Mouse (Mus musculus) forebrain, embryonic 12.5 days (tissue): ENCODE data around the gene 1700029H14Rik. TPM values are rescaled to one million over a fixed set of nuclear protein-coding genes. Genes with fewer than 3 reads are reported as not detected.

ENCODE experiments used
- ATAC-seq: fragments of 200-750 bp; cut with Nextera tagmentation; 2 replicates; pipeline ENCODE4 v1.8.0; 2017; ENCODE audit warnings: moderate TSS enrichment; ENCODE audit not compliant: low FRiP score
- H3K27ac ChIP-seq: fragments of 300-500 bp; sonication (generic); 2 replicates; pipeline ENCODE4 v1.5.1; 2016; ENCODE audit warnings: mild to moderate bottlenecking
- H3K27me3 ChIP-seq: fragments of 300-500 bp; sonication (generic); 2 replicates; pipeline ENCODE4 v1.6.1; 2016; ENCODE audit warnings: mild to moderate bottlenecking
- H3K36me3 ChIP-seq: fragments of 300-500 bp; sonication (generic); replicated peaks from 2 replicates; pipeline ENCODE4 v1.6.1; 2016; ENCODE audit warnings: mild to moderate bottlenecking
- H3K4me1 ChIP-seq: fragments of 300-500 bp; sonication (generic); 2 replicates; pipeline ENCODE4 v1.6.1; 2016
- H3K4me2 ChIP-seq: fragments of 300-500 bp; sonication (generic); 2 replicates; pipeline ENCODE4 v1.6.1; 2016; ENCODE audit warnings: mild to moderate bottlenecking, moderate library complexity
- H3K4me3 ChIP-seq: fragments of 300-500 bp; sonication (generic); replicated peaks from 2 replicates; pipeline ENCODE4 v1.5.1; 2016; ENCODE audit warnings: mild to moderate bottlenecking
- H3K9ac ChIP-seq: fragments of 300-500 bp; sonication (generic); 2 replicates; pipeline ENCODE4 v1.6.1; 2016; ENCODE audit warnings: mild to moderate bottlenecking
- H3K9me3 ChIP-seq: fragments of 300-500 bp; sonication (generic); 2 replicates; pipeline ENCODE4 v1.6.1; 2016
- WGBS: fragments of 180-500 bp; shearing (Covaris S2); methylation state at CpG from one replicate; pipeline ENCODE4 v1.1.7; 2016; 5-methylcytosine and 5-hydroxymethylcytosine counted together
- polyA plus RNA-seq: library from polyadenylated mRNA; unstranded; fragments of >200 nt; fragmentation: Nextera tagmentation; extraction: Ambion mirVana; gene quantifications from 2 replicates; pipeline ENCODE4 v1.2.1, GENCODE M21; 2016

Gene 1700029H14Rik
- not detected in 2 replicates for polyA plus RNA-seq

DNA sequence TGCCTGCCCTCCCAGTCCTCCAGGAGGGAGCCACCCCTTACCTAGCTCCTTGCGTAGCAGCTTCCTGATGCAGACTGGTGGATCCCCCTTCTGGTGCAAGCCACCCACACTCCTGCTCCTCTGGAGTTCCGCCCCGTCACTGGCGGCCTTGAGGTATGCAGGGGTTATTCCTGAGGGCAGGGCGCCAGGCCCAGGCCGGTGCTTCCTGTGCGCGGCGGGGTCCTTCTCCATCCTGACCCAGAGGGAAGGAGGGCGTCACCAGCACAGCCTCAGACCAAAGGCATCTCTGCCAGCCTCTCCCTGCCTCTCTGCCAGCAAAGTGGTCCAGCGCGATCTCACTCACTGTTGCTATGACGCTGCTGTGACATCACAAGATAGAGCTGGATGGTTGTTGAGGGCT, at the start of gene 1700029H14Rik:
Gene 1700029H14Rik, minus strand, starts transcription at position 344 of the 400 bp plus-strand sequence.
- Histone ChIP-seq H3K4me3 (no peak within 1 kb of the TSS), H3K4me2 (no peak within 1 kb of the TSS), H3K9me3 (no peaks in the 10 kb centered on the region), H3K9ac (no peak within 1 kb of the TSS), H3K27me3 (no peaks in the 10 kb centered on the region), H3K27ac (no peak within 1 kb of the TSS), H3K36me3 (no peaks in the 10 kb centered on the region), H3K4me1 (no peaks in the 10 kb centered on the region)
- 39% methylated on average over 13 of the region's 13 CpGs for WGBS
- ATAC-seq, result no peak

DNA sequence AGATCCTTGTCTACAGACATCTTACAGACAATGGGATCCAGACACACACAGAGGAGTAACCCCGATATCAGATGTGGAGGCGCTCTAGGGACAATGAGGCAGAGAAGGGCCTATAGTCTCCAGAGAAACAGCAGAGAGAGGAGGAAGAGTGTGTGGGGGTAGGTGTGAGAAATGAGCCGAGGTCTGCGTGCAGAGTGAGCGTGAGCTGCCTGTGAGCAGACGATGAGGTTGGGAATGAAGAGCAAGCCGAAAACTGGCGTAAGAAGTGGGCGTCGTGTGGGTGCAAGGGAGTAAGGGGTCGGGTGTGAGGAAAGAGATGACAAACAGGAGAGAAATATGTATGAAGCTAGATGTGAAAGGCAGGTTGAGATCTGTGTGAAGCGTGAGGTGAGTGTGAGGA, 49.4 kb upstream of the 1700029H14Rik start:
- no peak for ATAC-seq
- Histone ChIP-seq H3K9me3 (no peaks in the 10 kb centered on the region), H3K9ac (no peak overlapping the region), H3K4me3 (no peak overlapping the region), H3K27ac (no peak overlapping the region), H3K4me2 (no peak overlapping the region), H3K4me1 (peaks cover 3% of the 10 kb centered on the region; the same call in 1 of the 2 replicates), H3K27me3 (no peaks in the 10 kb centered on the region), H3K36me3 (peaks cover 10% of the 10 kb centered on the region)
- WGBS, result 87% methylated on average over 12 of the region's 12 CpGs

DNA sequence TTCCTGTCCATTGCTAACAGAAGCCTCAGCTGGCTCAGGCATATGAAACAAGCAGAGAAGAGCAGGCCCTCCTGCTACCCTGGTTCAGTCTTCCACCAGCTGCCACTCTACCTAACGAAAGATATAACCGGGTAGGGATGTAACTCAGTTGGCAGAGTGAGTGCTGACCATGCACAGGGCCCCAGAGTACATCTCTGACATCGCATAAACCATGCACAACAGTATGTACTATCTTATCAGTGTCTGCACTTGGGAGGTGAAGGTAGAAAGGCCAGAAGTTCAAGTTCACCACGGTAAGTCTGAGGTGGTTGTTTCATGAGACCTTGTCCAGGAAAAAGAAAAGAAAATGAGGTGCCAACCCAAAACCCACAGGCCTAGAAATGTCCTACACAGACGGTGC, 47.7 kb upstream of the 1700029H14Rik start:
- 91% methylated on average over 5 of the region's 5 CpGs for WGBS

DNA sequence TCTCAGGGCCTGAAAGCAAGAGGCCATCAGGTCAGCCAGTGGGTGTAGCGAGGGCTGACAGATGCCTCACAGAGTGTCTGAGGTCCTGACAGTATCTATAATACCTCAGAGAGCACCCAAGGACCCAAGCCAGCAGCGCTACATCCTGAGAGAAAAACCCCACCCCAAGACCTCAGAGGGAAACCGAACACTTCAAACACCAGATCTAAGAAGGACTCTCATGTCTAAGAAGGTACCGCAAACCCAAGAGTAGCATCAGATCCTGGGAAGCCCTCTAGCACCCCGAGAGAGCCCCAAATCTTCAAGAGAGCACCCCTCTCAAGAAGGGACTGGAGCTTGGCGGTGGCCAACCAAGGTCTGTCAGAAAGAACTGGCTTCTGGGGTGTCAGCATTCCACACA, 46.7 kb upstream of the 1700029H14Rik start:
- H3K36me3 ChIP-seq, result peaks cover 10% of the 10 kb centered on the region
- WGBS, result 88% methylated on average over 6 of the region's 6 CpGs
- H3K9ac ChIP-seq, result no peak overlapping the region
- H3K4me1 ChIP-seq, result no peaks in the 10 kb centered on the region; the same call in 1 of the 2 replicates
- ATAC-seq, result no peak
- H3K4me3 ChIP-seq, result no peak overlapping the region
- H3K27me3 ChIP-seq, result no peaks in the 10 kb centered on the region
- H3K9me3 ChIP-seq, result no peaks in the 10 kb centered on the region
- no peak overlapping the region for H3K4me2 ChIP-seq
- no peak overlapping the region for H3K27ac ChIP-seq

More for the DNA sequence above, 47.7 kb upstream of the 1700029H14Rik start:
- Histone ChIP-seq H3K36me3 (peaks cover 10% of the 10 kb centered on the region), H3K9me3 (no peaks in the 10 kb centered on the region), H3K4me1 (peaks cover 3% of the 10 kb centered on the region; the same call in 1 of the 2 replicates), H3K9ac (no peak overlapping the region), H3K27me3 (no peaks in the 10 kb centered on the region), H3K4me2 (no peak overlapping the region), H3K4me3 (no peak overlapping the region), H3K27ac (no peak overlapping the region)
- ATAC-seq, result no peak

DNA sequence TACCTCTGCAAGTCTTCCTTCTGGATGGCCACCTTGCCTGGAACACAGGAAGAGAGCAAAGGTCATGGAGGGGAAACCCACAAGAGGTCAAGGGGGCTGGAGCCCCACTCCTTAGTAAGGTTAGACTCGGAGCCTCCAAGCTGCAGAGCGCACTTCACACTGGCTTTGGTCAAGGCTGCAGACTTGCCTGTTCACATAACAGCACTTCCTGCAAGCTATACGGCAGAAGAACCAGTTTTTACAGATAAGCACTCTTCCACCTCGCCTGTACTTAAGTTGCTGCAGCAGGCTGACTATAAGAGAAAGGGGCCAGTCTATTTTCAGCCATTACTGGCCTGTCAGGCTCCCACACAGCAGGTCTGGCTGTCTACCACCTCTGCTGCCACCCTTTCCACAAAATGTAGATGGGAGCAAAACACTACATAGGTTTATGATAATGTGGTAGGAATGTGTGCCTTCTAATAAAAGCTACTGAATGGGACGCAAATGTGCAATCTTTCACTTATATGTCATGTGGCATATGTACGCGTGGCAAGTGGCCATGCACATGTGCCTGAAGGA, 43.7 kb upstream of the 1700029H14Rik start:
- Histone ChIP-seq H3K9me3 (no peaks in the 10 kb centered on the region), H3K4me3 (no peak overlapping the region), H3K36me3 (0 out of 2 replicates have a peak, but pooled peaks cover 7% of the 10 kb centered on the region), H3K4me1 (no peaks in the 10 kb centered on the region), H3K9ac (no peak overlapping the region), H3K4me2 (no peak overlapping the region), H3K27ac (no peak overlapping the region), H3K27me3 (no peaks in the 10 kb centered on the region)
- ATAC-seq, result no peak
- 82% methylated on average over 7 of the region's 7 CpGs for whole genome bisulfite sequencing

DNA sequence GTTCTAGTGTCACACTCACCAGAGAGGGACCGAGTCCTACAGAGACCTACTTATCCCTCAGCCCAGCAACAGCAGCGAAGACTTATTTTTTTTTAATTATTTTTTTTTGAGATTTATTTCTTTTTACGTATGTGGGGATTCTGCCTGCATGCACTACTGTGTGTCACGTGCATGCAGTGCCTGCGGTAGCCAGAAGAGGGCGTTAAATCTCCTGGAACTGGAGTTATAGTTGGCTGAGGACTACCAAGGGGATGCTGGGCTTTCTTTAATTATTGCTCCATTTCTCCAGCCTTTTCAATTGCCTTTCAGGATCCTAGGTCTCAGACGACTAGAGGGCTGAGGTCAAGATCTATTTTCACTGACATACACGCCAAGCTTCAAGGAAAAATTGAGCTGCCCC, 40.4 kb upstream of the 1700029H14Rik start:
- H3K4me2 ChIP-seq, result no peak overlapping the region
- H3K27ac ChIP-seq, result no peak overlapping the region
- H3K9ac ChIP-seq, result no peak overlapping the region
- ATAC-seq, result no peak
- peaks cover 6% of the 10 kb centered on the region for H3K36me3 ChIP-seq
- no peaks in the 10 kb centered on the region for H3K9me3 ChIP-seq
- 55% methylated on average over 8 of the region's 8 CpGs for WGBS
- no peaks in the 10 kb centered on the region for H3K4me1 ChIP-seq
- no peak overlapping the region for H3K4me3 ChIP-seq
- no peaks in the 10 kb centered on the region for H3K27me3 ChIP-seq

DNA sequence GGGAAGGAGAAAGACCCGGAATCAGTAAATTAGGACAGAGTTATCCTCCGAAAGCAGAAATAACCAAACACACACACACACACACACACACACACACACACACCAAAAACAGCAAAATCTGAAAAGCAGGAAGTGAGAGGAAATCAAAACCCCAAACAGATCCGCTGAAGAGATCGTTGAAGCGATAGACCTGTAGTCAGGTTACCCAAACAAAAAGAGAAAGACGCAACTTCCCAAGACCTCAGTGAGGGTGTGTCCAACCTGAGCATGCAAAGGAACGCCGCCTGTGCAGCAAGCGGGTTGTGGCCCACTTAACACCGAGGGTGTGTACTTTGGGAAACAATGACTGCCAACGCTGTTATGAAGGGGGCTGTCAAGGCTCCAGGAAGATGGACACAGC, 38.9 kb upstream of the 1700029H14Rik start:
- Histone ChIP-seq H3K36me3 (peaks cover 12% of the 10 kb centered on the region), H3K27ac (no peak overlapping the region), H3K9ac (no peak overlapping the region), H3K4me1 (no peaks in the 10 kb centered on the region), H3K9me3 (no peaks in the 10 kb centered on the region), H3K27me3 (no peaks in the 10 kb centered on the region), H3K4me2 (no peak overlapping the region), H3K4me3 (no peak overlapping the region)
- WGBS, result 89% methylated on average over 11 of the region's 11 CpGs
- no peak for ATAC-seq

DNA sequence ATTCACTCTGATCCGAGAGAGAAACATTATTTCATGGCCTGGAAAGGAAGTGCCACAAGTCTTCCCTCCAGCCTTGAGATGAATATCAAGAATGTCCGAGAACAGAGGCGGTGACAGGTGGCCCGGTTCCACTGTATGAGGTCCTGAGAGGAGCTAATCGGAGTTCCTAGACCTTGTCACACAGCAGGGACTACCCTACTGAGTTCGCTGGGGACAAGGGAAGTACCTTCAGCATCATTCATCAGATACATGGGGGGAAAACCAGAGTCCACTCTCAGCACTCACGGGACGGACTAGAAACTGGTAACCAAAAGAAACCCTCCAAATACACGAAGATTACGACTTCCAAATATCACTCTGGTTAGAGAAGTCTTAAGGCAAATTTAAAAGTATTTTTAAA, 38.5 kb upstream of the 1700029H14Rik start:
- no peaks in the 10 kb centered on the region for H3K9me3 ChIP-seq
- H3K36me3 ChIP-seq, result peaks cover 12% of the 10 kb centered on the region
- H3K4me2 ChIP-seq, result no peak overlapping the region
- no peak overlapping the region for H3K4me3 ChIP-seq
- no peaks in the 10 kb centered on the region for H3K4me1 ChIP-seq
- no peak for ATAC-seq
- WGBS, result 92% methylated on average over 10 of the region's 10 CpGs
- H3K27ac ChIP-seq, result no peak overlapping the region
- H3K27me3 ChIP-seq, result no peaks in the 10 kb centered on the region
- no peak overlapping the region for H3K9ac ChIP-seq

DNA sequence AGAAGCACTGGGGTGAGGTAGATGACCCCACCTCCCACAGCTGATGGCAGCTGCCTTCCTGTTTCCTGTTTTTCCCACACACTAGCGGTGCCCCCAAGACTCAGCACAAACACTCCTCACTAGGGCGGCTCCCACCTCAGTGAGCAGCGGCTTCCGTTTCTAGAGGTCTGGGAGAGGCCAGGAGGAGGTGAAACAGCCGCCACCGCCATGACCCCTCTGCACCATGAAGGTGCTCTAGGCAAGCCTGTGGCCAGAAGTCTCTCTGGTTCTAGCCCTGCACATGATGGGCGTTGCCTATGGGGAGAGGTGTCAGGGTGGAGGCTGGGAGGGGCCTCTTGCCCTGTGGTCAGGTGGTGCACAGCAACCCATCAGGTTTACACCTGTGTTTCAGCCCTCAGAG, 37.9 kb upstream of the 1700029H14Rik start:
- ATAC-seq, result no peak

DNA sequence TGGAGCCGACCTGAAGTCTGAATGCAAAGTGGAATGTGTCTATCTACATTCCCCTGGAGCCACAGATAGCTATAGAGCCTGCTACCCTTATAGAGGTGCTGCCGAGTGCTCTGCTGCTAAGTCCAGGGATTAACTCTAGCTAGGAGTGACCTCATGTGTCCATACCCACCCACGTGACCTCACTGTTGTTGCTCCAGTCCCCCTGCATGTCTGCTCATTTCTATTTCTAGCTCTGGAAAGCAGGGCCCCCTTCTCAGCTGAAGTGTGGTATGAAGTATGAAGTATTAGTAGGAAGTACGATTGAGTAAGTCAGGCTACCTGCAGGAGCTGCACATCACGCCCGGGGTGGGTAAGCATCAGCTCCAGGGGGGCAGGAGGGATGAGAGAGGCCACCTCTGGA, 35.5 kb upstream of the 1700029H14Rik start:
- Histone ChIP-seq H3K9ac (no peak overlapping the region), H3K27me3 (no peaks in the 10 kb centered on the region), H3K9me3 (no peaks in the 10 kb centered on the region), H3K4me1 (no peaks in the 10 kb centered on the region), H3K36me3 (peaks cover 9% of the 10 kb centered on the region), H3K4me3 (no peak overlapping the region), H3K4me2 (no peak overlapping the region), H3K27ac (no peak overlapping the region)
- WGBS, result 92% methylated on average over 6 of the region's 6 CpGs
- ATAC-seq, result no peak

More for the DNA sequence above, 37.9 kb upstream of the 1700029H14Rik start:
- Histone ChIP-seq H3K27me3 (no peaks in the 10 kb centered on the region), H3K27ac (no peak overlapping the region), H3K36me3 (peaks cover 12% of the 10 kb centered on the region), H3K9ac (no peak overlapping the region), H3K4me3 (no peak overlapping the region), H3K9me3 (no peaks in the 10 kb centered on the region), H3K4me2 (no peak overlapping the region), H3K4me1 (no peaks in the 10 kb centered on the region)
- whole genome bisulfite sequencing, result 85% methylated on average over 7 of the region's 7 CpGs

DNA sequence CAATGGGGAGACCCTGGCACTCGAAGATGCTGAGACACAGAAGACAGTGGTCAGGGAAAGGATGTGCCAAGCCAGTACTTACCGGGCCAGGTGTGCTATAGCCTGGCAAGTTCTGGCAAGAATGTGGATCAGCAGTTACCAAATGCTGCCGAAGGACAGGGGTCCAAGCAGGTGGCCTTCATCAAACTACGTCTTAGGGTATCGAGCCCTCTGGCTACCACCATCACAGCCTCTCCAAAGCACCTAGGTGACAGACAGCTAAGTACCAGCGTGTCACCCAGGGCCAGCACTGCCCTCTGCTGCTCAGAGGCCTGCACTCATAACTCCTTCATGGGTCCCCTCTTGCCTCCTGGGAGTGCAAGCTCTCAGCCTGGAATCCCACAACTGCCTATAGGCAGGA, 33.6 kb upstream of the 1700029H14Rik start:
- no peaks in the 10 kb centered on the region for H3K27me3 ChIP-seq
- H3K36me3 ChIP-seq, result peaks cover 9% of the 10 kb centered on the region
- WGBS, result 88% methylated on average over 6 of the region's 6 CpGs
- no peak for ATAC-seq
- no peak overlapping the region for H3K4me2 ChIP-seq
- H3K4me1 ChIP-seq, result no peaks in the 10 kb centered on the region
- no peak overlapping the region for H3K4me3 ChIP-seq
- H3K9me3 ChIP-seq, result no peaks in the 10 kb centered on the region
- H3K27ac ChIP-seq, result no peak overlapping the region
- H3K9ac ChIP-seq, result no peak overlapping the region

DNA sequence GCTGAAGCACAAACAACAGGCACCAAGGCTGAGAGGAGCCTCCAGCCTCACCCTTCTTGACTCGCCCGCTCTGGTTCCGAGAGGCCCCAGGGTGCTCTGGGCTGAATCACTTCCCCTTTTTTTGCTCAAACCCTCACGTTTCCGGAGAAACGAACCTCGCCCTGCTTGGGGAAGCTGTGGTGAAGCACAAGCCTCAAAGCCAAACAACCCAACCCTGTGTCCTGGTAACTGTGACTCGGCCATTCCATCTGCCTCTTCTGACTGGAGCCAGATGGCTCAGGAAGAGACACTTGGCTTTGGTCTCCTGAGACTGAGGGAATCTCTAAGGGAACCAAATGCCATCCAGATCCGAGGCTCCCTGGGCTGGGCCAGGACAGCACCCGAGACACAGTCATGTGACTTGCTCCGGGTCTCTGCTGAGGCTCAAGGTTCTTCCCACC, 32.6 kb upstream of the 1700029H14Rik start:
- WGBS, result 85% methylated on average over 11 of the region's 11 CpGs
- H3K36me3 ChIP-seq, result peaks cover 8% of the 10 kb centered on the region
- no peaks in the 10 kb centered on the region for H3K27me3 ChIP-seq
- ATAC-seq, result no peak
- no peak overlapping the region for H3K9ac ChIP-seq
- no peak overlapping the region for H3K4me2 ChIP-seq
- no peak overlapping the region for H3K4me3 ChIP-seq
- H3K27ac ChIP-seq, result no peak overlapping the region
- H3K9me3 ChIP-seq, result no peaks in the 10 kb centered on the region
- H3K4me1 ChIP-seq, result no peaks in the 10 kb centered on the region

DNA sequence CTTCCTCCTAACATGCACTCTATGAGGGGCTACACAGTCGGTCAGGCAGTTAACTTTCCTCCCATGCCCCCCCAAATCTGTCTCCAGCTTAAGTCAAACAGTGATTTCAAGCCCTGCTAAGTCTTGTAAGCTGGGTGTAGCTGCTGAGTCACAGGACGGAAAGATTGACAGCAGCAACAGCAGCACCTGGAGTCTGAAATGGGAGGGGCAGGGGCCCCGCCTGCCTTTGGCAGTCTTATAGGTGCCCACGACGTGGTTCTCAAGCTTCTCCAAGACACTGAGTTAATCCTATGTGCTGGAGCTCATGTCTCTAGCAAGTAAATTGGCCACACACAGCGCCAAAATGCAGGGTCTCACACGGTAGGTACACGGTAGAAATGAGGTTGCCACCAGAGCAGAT, 31.1 kb upstream of the 1700029H14Rik start:
- Histone ChIP-seq H3K4me3 (no peak overlapping the region), H3K4me1 (no peaks in the 10 kb centered on the region), H3K9ac (no peak overlapping the region), H3K4me2 (no peak overlapping the region), H3K9me3 (no peaks in the 10 kb centered on the region), H3K27me3 (no peaks in the 10 kb centered on the region), H3K27ac (no peak overlapping the region), H3K36me3 (peaks cover 6% of the 10 kb centered on the region; the same call in 1 of the 2 replicates)
- WGBS, result 85% methylated on average over 8 of the region's 8 CpGs
- no peak for ATAC-seq
